Mouse (Mus musculus) MEL (cell line): Measurements from ENCODE around the gene Tubgcp6. TPM values are rescaled to one million over a fixed set of nuclear protein-coding genes. Genes with fewer than 3 reads are reported as not detected.

ENCODE experiments used
- DNase-seq: peaks from one replicate; pipeline ENCODE4 v3.0.0; 2011; ENCODE audit warnings: low read depth, low spot score
- H3K27ac ChIP-seq: 2 replicates; pipeline ENCODE4 v1.5.1; 2012; ENCODE audit warnings: low read depth, mild to moderate bottlenecking, control low read depth, low read length, moderate library complexity; ENCODE audit not compliant: control insufficient read depth
- H3K27me3 ChIP-seq, 2 experiments: fragments of 150-350 bp in 1 of 2; sonication (generic) in 1 of 2; 2 replicates each; pipeline ENCODE4 v1.6.1; 2012; ENCODE audit warnings: low read length in 2 of 2, mild to moderate bottlenecking in 2 of 2, improper control_type of control experiment in 1 of 2, moderate library complexity in 1 of 2; ENCODE audit not compliant: insufficient read depth in 2 of 2, control insufficient read depth in 1 of 2
- H3K36me3 ChIP-seq, 2 experiments: 2 replicates each; pipeline ENCODE4 v1.6.1; 2012 to 2014; ENCODE audit warnings: low read length in 2 of 2, improper control_type of control experiment in 1 of 2, inconsistent platforms in 1 of 2, mild to moderate bottlenecking in 1 of 2; ENCODE audit not compliant: insufficient read depth in 2 of 2, control insufficient read depth in 1 of 2
- H3K4me1 ChIP-seq, 2 experiments: fragments of 150-350 bp in 1 of 2; sonication (generic) in 1 of 2; 2 replicates each; pipeline ENCODE4 v1.6.1; 2012; ENCODE audit warnings: low read length in 2 of 2, improper control_type of control experiment in 1 of 2, mild to moderate bottlenecking in 1 of 2; ENCODE audit not compliant: insufficient read depth in 2 of 2, control insufficient read depth in 1 of 2
- H3K4me3 ChIP-seq, 2 experiments: fragments of 150-350 bp in 1 of 2; sonication (generic) in 1 of 2; 2 replicates each; pipeline ENCODE4 v1.5.1; 2012; ENCODE audit warnings: low read depth in 2 of 2, low read length in 2 of 2, mild to moderate bottlenecking in 2 of 2, moderate library complexity in 2 of 2, control low read depth in 1 of 2, improper control_type of control experiment in 1 of 2; ENCODE audit not compliant: control insufficient read depth in 1 of 2, insufficient read depth in 1 of 2
- H3K79me2 ChIP-seq: 2 replicates; pipeline ENCODE4 v1.6.1; 2012; ENCODE audit warnings: mild to moderate bottlenecking, low read length, moderate library complexity; ENCODE audit not compliant: control insufficient read depth, poor library complexity, insufficient read depth
- H3K9ac ChIP-seq: 2 replicates; pipeline ENCODE4 v1.6.1; 2012; ENCODE audit warnings: low read depth, mild to moderate bottlenecking, control low read depth, low read length, moderate library complexity; ENCODE audit not compliant: control insufficient read depth, poor library complexity, severe bottlenecking
- H3K9me3 ChIP-seq: fragments of 150-350 bp; sonication (generic); replicated peaks from 2 replicates; pipeline ENCODE4 v1.6.1; 2012; ENCODE audit warnings: mild to moderate bottlenecking, low read length, improper control_type of control experiment, moderate library complexity; ENCODE audit not compliant: insufficient read depth
- CHD1 ChIP-seq: IDR thresholded peaks from 2 replicates; pipeline ENCODE4 v1.6.1; 2012; ENCODE audit warnings: low read depth, mild to moderate bottlenecking, inconsistent platforms, low read length, improper control_type of control experiment
- CHD2 ChIP-seq: IDR thresholded peaks from 2 replicates; pipeline ENCODE4 v1.6.1; 2011; ENCODE audit warnings: low read length, improper control_type of control experiment
- E2F4 ChIP-seq: IDR thresholded peaks from 2 replicates; pipeline ENCODE4 v1.6.1; 2011; ENCODE audit warnings: low read depth, low read length, improper control_type of control experiment, borderline replicate concordance
- EP300 ChIP-seq, 2 experiments: IDR thresholded peaks; 2 replicates each; pipeline ENCODE4 v1.6.1; 2011; ENCODE audit warnings: improper control_type of control experiment in 2 of 2, low read length in 2 of 2, low read depth in 1 of 2, mild to moderate bottlenecking in 1 of 2
- ETS1 ChIP-seq: IDR thresholded peaks from 2 replicates; pipeline ENCODE4 v1.6.1; 2012; ENCODE audit warnings: low read depth, mild to moderate bottlenecking, inconsistent platforms, low read length, improper control_type of control experiment, moderate library complexity
- GATA1 ChIP-seq: IDR thresholded peaks from 2 replicates; pipeline ENCODE4 v1.6.1; 2011; ENCODE audit warnings: low read depth, low read length, improper control_type of control experiment
- HCFC1 ChIP-seq: IDR thresholded peaks from 2 replicates; pipeline ENCODE4 v1.6.1; 2012; ENCODE audit warnings: low read depth, mild to moderate bottlenecking, inconsistent platforms, low read length, improper control_type of control experiment, moderate library complexity
- JUND ChIP-seq: IDR thresholded peaks from 2 replicates; pipeline ENCODE4 v1.6.1; 2011; ENCODE audit warnings: low read depth, mild to moderate bottlenecking, improper control_type of control experiment, low read length
- MAFK ChIP-seq: IDR thresholded peaks from 2 replicates; pipeline ENCODE4 v1.6.1; 2011; ENCODE audit warnings: low read depth, mild to moderate bottlenecking, low read length, improper control_type of control experiment, borderline replicate concordance
- MEF2A ChIP-seq: IDR thresholded peaks from 2 replicates; pipeline ENCODE4 v1.6.1; 2014; ENCODE audit warnings: low read depth, mild to moderate bottlenecking, inconsistent platforms, low read length, improper control_type of control experiment; ENCODE audit not compliant: poor library complexity, insufficient replicate concordance, severe bottlenecking; ENCODE audit errors: extremely low read depth
- MXI1 ChIP-seq: IDR thresholded peaks from 2 replicates; pipeline ENCODE4 v1.6.1; 2011; ENCODE audit warnings: mild to moderate bottlenecking, low read depth, low read length, improper control_type of control experiment
- MYB ChIP-seq: IDR thresholded peaks from 2 replicates; pipeline ENCODE4 v1.6.1; 2011; ENCODE audit warnings: mild to moderate bottlenecking, low read depth, low read length, improper control_type of control experiment
- MYC ChIP-seq: IDR thresholded peaks from 2 replicates; pipeline ENCODE4 v1.6.1; 2011; ENCODE audit warnings: low read depth, mild to moderate bottlenecking, low read length, improper control_type of control experiment, moderate library complexity
- NELFE ChIP-seq: IDR thresholded peaks from 2 replicates; pipeline ENCODE4 v1.6.1; 2011; ENCODE audit warnings: low read depth, low read length, improper control_type of control experiment
- NRF1 ChIP-seq: IDR thresholded peaks from 2 replicates; pipeline ENCODE4 v1.6.1; 2014; ENCODE audit warnings: low read depth, mild to moderate bottlenecking, inconsistent platforms, low read length, improper control_type of control experiment, moderate library complexity; ENCODE audit not compliant: poor library complexity, insufficient read depth, severe bottlenecking
- SIN3A ChIP-seq: IDR thresholded peaks from 2 replicates; pipeline ENCODE4 v1.6.1; 2012; ENCODE audit warnings: low read length, improper control_type of control experiment, inconsistent platforms
- TBP ChIP-seq: IDR thresholded peaks from 2 replicates; pipeline ENCODE4 v1.8.0; 2011; ENCODE audit warnings: low read depth, low read length, improper control_type of control experiment
- TCF12 ChIP-seq: IDR thresholded peaks from 2 replicates; pipeline ENCODE4 v1.6.1; 2014; ENCODE audit warnings: low read depth, mild to moderate bottlenecking, inconsistent platforms, low read length, improper control_type of control experiment, moderate library complexity
- UBTF ChIP-seq: IDR thresholded peaks from 2 replicates; pipeline ENCODE4 v1.6.1; 2012; ENCODE audit warnings: low read depth, mild to moderate bottlenecking, inconsistent platforms, low read length, improper control_type of control experiment, moderate library complexity, borderline replicate concordance; ENCODE audit not compliant: insufficient read depth
- USF2 ChIP-seq, 2 experiments: IDR thresholded peaks; 2 replicates each; pipeline ENCODE4 v1.6.1; 2011 to 2012; ENCODE audit warnings: improper control_type of control experiment in 2 of 2, low read length in 2 of 2, borderline replicate concordance in 1 of 2, inconsistent platforms in 1 of 2, low read depth in 1 of 2, mild to moderate bottlenecking in 1 of 2; ENCODE audit not compliant: insufficient read depth in 1 of 2
- ZC3H11A ChIP-seq: IDR thresholded peaks from 2 replicates; pipeline ENCODE4 v1.6.1; 2012; ENCODE audit warnings: low read depth, mild to moderate bottlenecking, inconsistent platforms, low read length, improper control_type of control experiment
- ZMIZ1 ChIP-seq: IDR thresholded peaks from 2 replicates; pipeline ENCODE4 v1.6.1; 2012; ENCODE audit warnings: low read depth, mild to moderate bottlenecking, inconsistent platforms, low read length, improper control_type of control experiment, moderate library complexity
- polyA plus RNA-seq, 2 experiments: library from polyadenylated mRNA; stranded (reverse) in 1 of 2; unstranded in 1 of 2; fragments of >175 nt in 1 of 2; fragments of >200 nt in 1 of 2; gene quantifications; 2 replicates each; pipeline versions ENCODE4 v1.2.1 to v1.2.4; 2012; ENCODE audit warnings: low replicate concordance in 2 of 2, low read depth in 1 of 2; ENCODE audit not compliant: insufficient read length in 2 of 2, insufficient read depth in 1 of 2, missing spikeins in 1 of 2
- total RNA-seq: library from RNA; depleted of rRNA; stranded (reverse); fragments of 300-350 nt; gene quantifications from 2 replicates; pipeline ENCODE4 v1.2.3, GENCODE M21; 2012

The Tubgcp6 gene
- total and polyA plus RNA-seq, 3 experiments: 17.5 to 25.3 TPM; not detected in 1

- Histone ChIP-seq H3K27me3 (peaks cover 2 to 10% of the 10 kb centered on the region in 2 experiments; a peak in 3 of 4 replicates), H3K9ac (no peak overlapping the region), H3K4me3 (no peak overlapping the region), H3K9me3 (no peaks in the 10 kb centered on the region), H3K27ac (no peak overlapping the region), H3K36me3 (no peaks in the 10 kb centered on the region), H3K4me1 (no peaks in the 10 kb centered on the region), H3K79me2 (no peaks in the 10 kb centered on the region)
- DNase-seq: no peak
- TF ChIP-seq ZC3H11A (no peak), MAFK (no peak), NRF1 (no peak), SIN3A (no peak), UBTF (no peak), USF2 (IDR thresholded peaks at IDR 0.05; ENCODE audit: borderline replicate concordance in 1 of 2, insufficient read depth in 1 of 2, low read depth in 1 of 2, low read length in 2 of 2) (no peak), CHD1 (no peak), E2F4 (no peak), MYC (no peak), HCFC1 (no peak), TBP (no peak), ZMIZ1 (no peak)
These were observed 62.8 kb downstream of the Tubgcp6 start for GRCm38 (mm10) chr15:89060032-89060681.

GRCm38 (mm10) chr15:89059161-89059931 is 63.6 kb downstream of the Tubgcp6 start, which contains the start of gene Panx2:
Panx2 (plus strand) TSS chr15:89059734.
- Histone ChIP-seq H3K79me2 (no peaks in the 10 kb centered on the region), H3K27ac (no peak within 1 kb of the TSS), H3K4me3 (no peak within 1 kb of the TSS), H3K4me1 (no peaks in the 10 kb centered on the region), H3K36me3 (no peaks in the 10 kb centered on the region), H3K27me3 (peaks cover 2 to 7% of the 10 kb centered on the region in 2 experiments; a peak in 3 of 4 replicates), H3K9ac (no peak within 1 kb of the TSS), H3K9me3 (no peaks in the 10 kb centered on the region)
- no peak for TF ChIP-seq GATA1
- no peak for TF ChIP-seq CHD2
- TF ChIP-seq TBP: no peak
- TF ChIP-seq MXI1: no peak
- TF ChIP-seq MYB: no peak
- no peak for TF ChIP-seq EP300 (IDR thresholded peaks at IDR 0.05; ENCODE audit: low read depth in 1 of 2, low read length in 2 of 2)
- no peak for TF ChIP-seq TCF12
- TF ChIP-seq SIN3A: no peak
- no peak for TF ChIP-seq NELFE
- TF ChIP-seq JUND: no peak
- TF ChIP-seq MEF2A: no peak
- TF ChIP-seq UBTF: no peak
- no peak for TF ChIP-seq ZC3H11A
- no peak for TF ChIP-seq USF2 (IDR thresholded peaks at IDR 0.05; ENCODE audit: borderline replicate concordance in 1 of 2, insufficient read depth in 1 of 2, low read depth in 1 of 2, low read length in 2 of 2)
- no peak for TF ChIP-seq ETS1
- DNase-seq: no peak
